Comparison of ENCODE assay signal across 20 mouse cellular contexts in genomic region chr9:49851522-49851921, GRCm38 (mm10). TPM values are rescaled to one million over a fixed set of nuclear protein-coding genes. Genes with fewer than 3 reads are reported as not detected.
DNase-seq lines count a peak whose midpoint lies in the region; ATAC-seq and TF ChIP-seq lines count a peak whose summit lies in the region.
"Had no signal": no experiment of that assay in that cellular context is flagged by ENCODE, and none has a peak within 500 bp of the region (broad histone marks: within the 10 kb centered on the region; RNA-seq: fewer than 3 reads in every experiment).

No protein-coding gene starts in this region.

- no peak overlapping the region for H3K4me2 ChIP-seq in midbrain, postnatal 0 days (ENCODE audit: low read depth, low read length, poor library complexity, severe bottlenecking)
- H3K4me2 ChIP-seq: embryonic facial prominence, embryonic 13.5 days; forebrain, embryonic 12.5 days; heart, embryonic 12.5 days; hindbrain, embryonic 14.5 days had no signal

- peak; percentile 6 to 57 for DNase-seq in layer of hippocampus, adult 18-20 months (ENCODE audit: low spot score in 2 of 2)
- DNase-seq in layer of hippocampus, postnatal 14 days (ENCODE audit: low spot score in 2 of 2): no peak
- DNase-seq in right cerebral cortex, adult 18-20 months: peak; percentile 43
- no peak for DNase-seq in right cerebral cortex, postnatal 10 days (ENCODE audit: low spot score in 2 of 2)
- DNase-seq in layer of hippocampus, adult 9-10 months (ENCODE audit: low spot score): peak; percentile 25
- no peak for DNase-seq in kidney, adult 9 months
- DNase-seq in midbrain, postnatal 0 days (ENCODE audit: low spot score): no peak
- DNase-seq: adrenal gland, adult 8-10 months; adrenal gland, postnatal 36 days; cerebellum, adult 11 months; cerebellum, adult 9-11 months; cerebellum, postnatal 36 days; gastrocnemius, adult 2 months; gastrocnemius, postnatal 25 days had no signal

- no peak for ATAC-seq in midbrain, postnatal 0 days (ENCODE audit: low FRiP score)
- ATAC-seq: forebrain, embryonic 16.5 days had no signal

- WGBS in midbrain, postnatal 0 days: 64% methylated on average over 3 of the region's 3 CpGs

- H3K9me3 ChIP-seq in midbrain, postnatal 0 days (ENCODE audit: low read length): no peaks in the 10 kb centered on the region
- H3K9me3 ChIP-seq: embryonic facial prominence, embryonic 13.5 days; forebrain, embryonic 12.5 days; heart, embryonic 12.5 days; hindbrain, embryonic 10.5 days had no signal

- no peaks in the 10 kb centered on the region for H3K36me3 ChIP-seq in midbrain, postnatal 0 days (ENCODE audit: insufficient read depth, low read length)
- H3K36me3 ChIP-seq: embryonic facial prominence, embryonic 13.5 days; forebrain, embryonic 12.5 days; heart, embryonic 12.5 days; hindbrain, embryonic 10.5 days had no signal

- H3K9ac ChIP-seq in midbrain, postnatal 0 days (replicated peaks; ENCODE audit: low read length, poor library complexity, severe bottlenecking): no peak overlapping the region
- H3K9ac ChIP-seq: embryonic facial prominence, embryonic 13.5 days; forebrain, embryonic 12.5 days; heart, embryonic 12.5 days; hindbrain, embryonic 14.5 days had no signal

- H3K27ac ChIP-seq in midbrain, postnatal 0 days (ENCODE audit: low read depth, low read length): no peak overlapping the region
- H3K27ac ChIP-seq: embryonic facial prominence, embryonic 13.5 days; forebrain, embryonic 12.5 days; gastrocnemius, adult 2 months; hindbrain, embryonic 10.5 days; hindbrain, embryonic 14.5 days had no signal

- H3K4me1 ChIP-seq in midbrain, postnatal 0 days (ENCODE audit: insufficient read depth, low read length): no peaks in the 10 kb centered on the region
- H3K4me1 ChIP-seq: heart, embryonic 12.5 days had no signal

- no peak overlapping the region for H3K4me3 ChIP-seq in midbrain, postnatal 0 days (ENCODE audit: low read depth, low read length)
- H3K4me3 ChIP-seq: embryonic facial prominence, embryonic 13.5 days; forebrain, embryonic 12.5 days; gastrocnemius, adult 2 months; heart, embryonic 12.5 days; hindbrain, embryonic 10.5 days had no signal

- H3K27me3 ChIP-seq in midbrain, postnatal 0 days (ENCODE audit: insufficient read depth, low read length): no peaks in the 10 kb centered on the region
- H3K27me3 ChIP-seq: forebrain, embryonic 12.5 days; heart, embryonic 12.5 days had no signal

- TF ChIP-seq CTCF in midbrain, postnatal 0 days (IDR thresholded peaks at IDR 0.05): no peak

RNA-seq across cellular contexts. Expression of gene Ncam1, which starts 52.8 kb away (rescaled TPM):
- 100 to 1,000 TPM; 287 to 299 TPM for total RNA-seq in layer of hippocampus, adult 18-20 months (2021)
- total RNA-seq in layer of hippocampus, postnatal 14 days (2021): 100 to 1,000 TPM; 422 to 450 TPM
- total RNA-seq in midbrain, postnatal 0 days (2014; rRNA removed): 601 and 603 TPM in 2 replicates
- 615 and 685 TPM in 2 replicates for polyA plus RNA-seq in midbrain, postnatal 0 days (2015; fragmentation: Nextera tagmentation; extraction: Ambion mirVana)

Comparison
In these comparisons a context has a peak if more than half of its experiments do, and no peak if none do; other contexts are left out.
1. DNase-seq: peak in layer of hippocampus, adult 18-20 months (2 of 2), right cerebral cortex, adult 18-20 months (single experiment) and layer of hippocampus, adult 9-10 months (single experiment); none in layer of hippocampus, postnatal 14 days (0 of 2), right cerebral cortex, postnatal 10 days (0 of 2), kidney, adult 9 months (single experiment) and midbrain, postnatal 0 days (single experiment).